Mouse (Mus musculus) forebrain, postnatal 0 days (tissue): ENCODE measurements around the gene Phactr2. TPM values are rescaled to one million over a fixed set of nuclear protein-coding genes. Genes with fewer than 3 reads are reported as not detected.

Source experiments
- ATAC-seq: fragments of 200-750 bp; cut with Nextera tagmentation; 2 replicates; pipeline ENCODE4 v1.8.0; 2017; ENCODE audit warnings: mild to moderate bottlenecking, moderate library complexity
- DNase-seq: peaks from one replicate; pipeline ENCODE4 v3.0.0-alpha.2; 2015
- H3K27ac ChIP-seq: fragments of 300-500 bp; sonication (generic); 2 replicates; pipeline ENCODE4 v1.5.1; 2014; ENCODE audit warnings: low read depth, mild to moderate bottlenecking, antibody characterized with exemption, low read length, moderate library complexity, mixed read lengths
- H3K27me3 ChIP-seq: fragments of 300-500 bp; sonication (generic); 2 replicates; pipeline ENCODE4 v1.6.1; 2014; ENCODE audit warnings: mild to moderate bottlenecking, low read length, mixed read lengths; ENCODE audit not compliant: insufficient read depth
- H3K36me3 ChIP-seq: fragments of 300-500 bp; sonication (generic); 2 replicates; pipeline ENCODE4 v1.6.1; 2014; ENCODE audit warnings: mild to moderate bottlenecking, moderate library complexity; ENCODE audit not compliant: insufficient read depth
- H3K4me1 ChIP-seq: fragments of 300-500 bp; sonication (generic); 2 replicates; pipeline ENCODE4 v1.6.1; 2014; ENCODE audit warnings: antibody characterized with exemption; ENCODE audit not compliant: insufficient read depth
- H3K4me2 ChIP-seq: fragments of 300-500 bp; sonication (generic); 2 replicates; pipeline ENCODE4 v1.6.1; 2014; ENCODE audit warnings: low read depth, mild to moderate bottlenecking, moderate library complexity
- H3K4me3 ChIP-seq: fragments of 300-500 bp; sonication (generic); 2 replicates; pipeline ENCODE4 v1.5.1; 2014; ENCODE audit warnings: low read depth, low read length, mixed read lengths
- H3K9ac ChIP-seq: fragments of 300-500 bp; sonication (generic); 2 replicates; pipeline ENCODE4 v1.6.1; 2014; ENCODE audit warnings: mild to moderate bottlenecking
- H3K9me3 ChIP-seq: fragments of 300-500 bp; sonication (generic); 2 replicates; pipeline ENCODE4 v1.6.1; 2016; ENCODE audit warnings: low read length
- CTCF ChIP-seq: sonication (generic); IDR thresholded peaks from 2 replicates; pipeline ENCODE4 v1.5.1; 2016; ENCODE audit warnings: antibody characterized with exemption, control low read depth, low read depth
- WGBS: fragments of 180-500 bp; shearing (Covaris S2); extraction: QIAGEN DNeasy Blood & Tissue Kit; methylation state at CpG from one replicate; pipeline ENCODE4 v1.1.7; 2014; 5-methylcytosine and 5-hydroxymethylcytosine counted together
- polyA plus RNA-seq: library from polyadenylated mRNA; unstranded; fragments of >200 nt; fragmentation: Nextera tagmentation; extraction: Ambion mirVana; gene quantifications from 2 replicates; pipeline ENCODE4 v1.2.1, GENCODE M21; 2015
- total RNA-seq: library from RNA; depleted of rRNA; stranded (reverse); fragments of >200 nt; gene quantifications from 2 replicates; pipeline ENCODE4 v1.2.3, GENCODE M21; 2014

The Phactr2 gene
- total and polyA plus RNA-seq, 2 experiments from 2014 or later: 8.1 to 10.5 TPM

DNA sequence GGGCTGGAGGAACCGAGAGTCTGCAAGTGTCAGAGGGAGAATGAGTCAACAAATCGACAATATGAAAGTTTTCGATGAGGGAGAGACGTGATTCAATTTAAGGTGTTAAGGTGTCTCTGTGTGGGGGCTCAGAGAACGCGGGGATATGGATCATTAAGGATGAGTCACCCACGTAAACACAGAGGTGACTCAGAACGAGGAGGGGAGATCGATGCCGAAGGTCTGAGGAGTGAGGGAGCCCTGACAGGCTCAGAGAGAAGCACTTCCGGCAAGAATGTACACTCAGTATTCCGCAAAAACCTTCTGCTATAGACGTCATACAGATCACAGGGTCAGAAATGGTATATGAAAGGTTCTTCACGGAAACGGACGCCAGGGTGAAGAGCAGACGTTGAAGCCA is 49.7 kb downstream of the Phactr2 start:
- Histone ChIP-seq H3K9me3 (no peaks in the 10 kb centered on the region), H3K9ac (no peak overlapping the region), H3K36me3 (no peaks in the 10 kb centered on the region), H3K4me3 (no peak overlapping the region), H3K4me1 (no peaks in the 10 kb centered on the region), H3K27ac (no peak overlapping the region), H3K4me2 (no peak overlapping the region), H3K27me3 (no peaks in the 10 kb centered on the region)
- TF ChIP-seq CTCF: no peak
- WGBS: 91% methylated on average over 17 of the region's 17 CpGs
- no peak for ATAC-seq
- DNase-seq: no peak

DNA sequence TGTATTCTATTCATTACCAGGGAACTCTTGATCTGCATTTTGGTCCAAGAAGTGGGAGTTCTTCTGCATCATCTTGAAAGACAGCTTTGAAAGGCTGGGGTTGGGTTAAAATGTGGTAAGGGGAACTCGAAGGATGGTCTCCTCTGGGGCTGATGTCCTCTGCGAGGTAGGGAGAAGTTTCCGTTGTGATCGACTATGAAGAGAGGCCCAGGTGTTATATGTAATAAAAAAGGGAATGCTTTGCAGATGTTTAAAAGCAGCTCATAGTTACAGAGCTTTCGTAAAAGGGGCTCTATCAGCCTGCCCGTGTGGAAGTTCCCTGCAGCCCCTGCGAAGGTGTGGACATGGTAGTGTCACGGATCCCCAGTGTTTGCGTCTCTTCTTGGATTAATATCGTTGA is 50.2 kb downstream of the Phactr2 start:
- H3K4me2 ChIP-seq: no peak overlapping the region

GRCm38 (mm10) chr10:13422121-13422520 is 52.1 kb downstream of the Phactr2 start:
- H3K27ac ChIP-seq: no peak overlapping the region
- no peaks in the 10 kb centered on the region for H3K9me3 ChIP-seq
- DNase-seq (no peak), ATAC-seq (peak; percentile 55; the same call in 1 of the 2 replicates)
- H3K36me3 ChIP-seq: no peaks in the 10 kb centered on the region
- no peak for TF ChIP-seq CTCF
- WGBS: 58% methylated on average over 9 of the region's 9 CpGs
- no peak overlapping the region for H3K9ac ChIP-seq
- no peak overlapping the region for H3K4me3 ChIP-seq
- no peaks in the 10 kb centered on the region for H3K27me3 ChIP-seq
- no peak overlapping the region for H3K4me2 ChIP-seq
- H3K4me1 ChIP-seq: no peaks in the 10 kb centered on the region

More for the DNA sequence above, 50.2 kb downstream of the Phactr2 start:
- no peak overlapping the region for H3K4me3 ChIP-seq
- H3K4me1 ChIP-seq: no peaks in the 10 kb centered on the region
- no peak overlapping the region for H3K9ac ChIP-seq
- WGBS: 95% methylated on average over 10 of the region's 10 CpGs
- H3K27ac ChIP-seq: no peak overlapping the region
- H3K36me3 ChIP-seq: no peaks in the 10 kb centered on the region
- ATAC-seq (no peak), DNase-seq (no peak)
- no peaks in the 10 kb centered on the region for H3K9me3 ChIP-seq
- no peaks in the 10 kb centered on the region for H3K27me3 ChIP-seq
- no peak for TF ChIP-seq CTCF

GRCm38 (mm10) chr10:13419246-13419645 is 55.0 kb downstream of the Phactr2 start:
- H3K9ac ChIP-seq: no peak overlapping the region
- 15% methylated on average over 4 of the region's 4 CpGs for WGBS
- no peak for TF ChIP-seq CTCF
- no peak overlapping the region for H3K4me2 ChIP-seq
- H3K27ac ChIP-seq: no peak overlapping the region
- H3K4me1 ChIP-seq: no peaks in the 10 kb centered on the region
- H3K4me3 ChIP-seq: no peak overlapping the region
- H3K9me3 ChIP-seq: no peaks in the 10 kb centered on the region
- peak; percentile 27; the same call in 1 of the 2 replicates for ATAC-seq
- no peak for DNase-seq
- H3K27me3 ChIP-seq: no peaks in the 10 kb centered on the region
- H3K36me3 ChIP-seq: no peaks in the 10 kb centered on the region

DNA sequence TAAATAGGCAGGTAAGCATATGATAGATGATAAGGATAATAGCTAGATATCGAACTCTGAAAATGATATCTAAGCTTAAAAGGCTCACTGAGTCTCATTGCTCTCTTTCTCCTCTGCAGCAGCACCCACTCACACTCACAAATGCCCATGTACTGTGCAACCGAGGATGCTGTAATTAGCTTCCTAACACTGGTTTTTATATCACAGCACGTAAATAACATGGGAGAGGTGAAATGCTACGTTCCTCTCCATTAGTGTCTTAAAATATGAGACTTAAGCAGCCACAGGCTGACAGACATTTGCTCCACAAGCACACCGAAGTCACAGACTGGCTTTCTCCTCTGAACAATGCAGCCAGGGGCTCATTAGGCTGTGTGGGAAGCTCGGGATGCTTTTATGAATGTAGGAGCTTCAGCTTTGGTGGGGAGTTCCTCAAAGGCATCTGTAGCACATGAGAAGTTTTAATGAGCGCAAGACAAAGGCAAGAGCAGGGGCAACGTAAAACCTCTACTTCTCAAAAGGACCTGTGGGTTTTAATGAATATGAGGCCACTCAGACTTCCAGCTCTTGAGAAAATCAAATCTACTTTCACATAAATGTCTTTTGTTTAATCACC is 58.6 kb downstream of the Phactr2 start:
- no peaks in the 10 kb centered on the region for H3K36me3 ChIP-seq
- no peak overlapping the region for H3K27ac ChIP-seq
- no peak overlapping the region for H3K9ac ChIP-seq
- no peak overlapping the region for H3K4me2 ChIP-seq
- no peak for TF ChIP-seq CTCF
- H3K4me3 ChIP-seq: no peak overlapping the region
- H3K9me3 ChIP-seq: no peaks in the 10 kb centered on the region
- no peaks in the 10 kb centered on the region for H3K4me1 ChIP-seq
- no peaks in the 10 kb centered on the region for H3K27me3 ChIP-seq
- WGBS: 13% methylated on average over 8 of the region's 8 CpGs
- peak; percentile 30 for DNase-seq
- ATAC-seq: peak; percentile 51

DNA sequence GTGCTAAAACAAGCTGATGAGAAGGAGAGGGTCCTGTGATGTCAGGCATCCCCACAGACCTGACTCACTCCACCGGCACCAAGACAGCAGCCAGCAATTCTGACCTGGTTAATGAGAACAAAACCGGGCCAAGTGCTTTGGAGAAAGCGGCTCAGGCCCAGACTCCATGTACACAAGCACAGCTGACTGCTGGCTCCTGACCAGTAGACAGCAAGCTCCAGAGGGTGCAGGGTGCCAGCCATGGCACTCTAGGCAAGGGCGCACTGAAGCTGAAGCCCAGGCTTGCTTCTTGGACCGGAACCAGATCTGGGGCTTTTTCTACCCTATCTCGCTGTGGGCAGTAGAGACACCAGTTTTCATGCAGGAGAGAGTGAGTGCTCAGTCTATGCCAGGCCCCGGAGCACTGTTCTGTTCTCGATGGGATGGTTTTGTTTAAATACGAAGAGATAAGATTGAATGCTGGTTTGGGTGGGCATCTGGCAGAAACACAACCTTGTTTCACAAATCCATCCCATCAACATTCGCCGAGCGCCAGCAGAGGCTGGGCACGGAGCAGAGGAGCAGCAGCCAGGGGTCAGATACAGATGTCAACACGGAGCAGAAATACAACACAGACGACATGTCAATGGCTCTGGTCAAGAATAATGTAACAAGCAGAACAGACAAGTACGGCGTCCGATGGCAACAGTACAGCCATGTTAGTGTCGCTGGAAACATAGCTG is 61.8 kb downstream of the Phactr2 start:
- H3K36me3 ChIP-seq: no peaks in the 10 kb centered on the region
- no peak overlapping the region for H3K9ac ChIP-seq
- no peaks in the 10 kb centered on the region for H3K4me1 ChIP-seq
- no peak overlapping the region for H3K27ac ChIP-seq
- H3K9me3 ChIP-seq: no peaks in the 10 kb centered on the region
- no peak overlapping the region for H3K4me2 ChIP-seq
- peak; percentile 76 for ATAC-seq
- WGBS: 64% methylated on average over 19 of the region's 19 CpGs
- H3K27me3 ChIP-seq: no peaks in the 10 kb centered on the region
- H3K4me3 ChIP-seq: no peak overlapping the region
- TF ChIP-seq CTCF: no peak
- DNase-seq: peak; percentile 51

DNA sequence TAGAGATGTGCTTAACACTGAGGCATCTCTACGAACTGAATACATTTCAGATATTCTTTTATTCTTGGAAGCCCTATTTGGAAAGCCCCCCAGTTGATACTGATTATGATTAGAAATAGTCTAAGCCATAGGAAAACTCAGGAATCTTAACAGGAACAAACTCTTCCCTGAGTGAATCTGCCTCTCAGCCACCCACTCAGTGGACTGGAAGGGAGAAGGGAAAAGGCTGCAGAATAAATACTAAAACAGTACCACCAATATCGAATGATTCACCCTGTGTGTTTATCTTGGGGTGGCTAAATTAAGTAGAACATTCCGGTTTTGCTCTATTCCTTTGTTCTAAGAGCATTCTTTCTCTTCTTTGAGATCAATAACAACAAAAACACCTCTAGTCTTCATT is 63.2 kb downstream of the Phactr2 start:
- DNase-seq (no peak), ATAC-seq (no peak)
- Histone ChIP-seq H3K9me3 (no peaks in the 10 kb centered on the region), H3K9ac (no peak overlapping the region), H3K27ac (no peak overlapping the region), H3K36me3 (no peaks in the 10 kb centered on the region), H3K4me2 (no peak overlapping the region), H3K4me3 (no peak overlapping the region), H3K4me1 (no peaks in the 10 kb centered on the region), H3K27me3 (no peaks in the 10 kb centered on the region)
- WGBS: 83% methylated on average over 3 of the region's 3 CpGs
- no peak for TF ChIP-seq CTCF
